Mouse (Mus musculus): ENCODE data around the gene Gpr12. TPM values are rescaled to one million over a fixed set of nuclear protein-coding genes. Genes with fewer than 3 reads are reported as not detected.
"Not testable (repeated sequence)": the region's sequence is repeated elsewhere in the genome, so short reads cannot be mapped to it uniquely, and the experiment has no call there.

The Gpr12 gene
- total RNA-seq, 2 experiments from 2014 or later: not detected

- intact Hi-C loops (cut with DNase I): no loop called here
- DNase-seq: no peak
These were observed 5.9 kb upstream of the Gpr12 start for GRCm38 (mm10) chr5:146590987-146591386.

GRCm38 (mm10) chr5:146586357-146587070, 1.5 kb upstream of the Gpr12 start:
- intact Hi-C loops (cut with DNase I): no loop called here
- DNase-seq: no peak

GRCm38 (mm10) chr5:146585307-146585651, 240 bp upstream of the Gpr12 start:
- no peak for DNase-seq
- intact Hi-C loops (cut with DNase I): no loop called here

- intact Hi-C loops (cut with DNase I): no loop called here
- no peak for DNase-seq
These were observed 922 bp downstream of the Gpr12 start for GRCm38 (mm10) chr5:146584156-146584477.

- intact Hi-C loops (cut with DNase I): no loop called here
- no peak for DNase-seq
These were observed 8.4 kb downstream of the Gpr12 start for GRCm38 (mm10) chr5:146576668-146577067.

- intact Hi-C loops (cut with DNase I): loop anchor here (5.0 kb wide), 1 partner anchor 425 kb away; no protein-coding TSS in a partner anchor
- not testable (repeated sequence) for DNase-seq
These were observed 12.3 kb downstream of the Gpr12 start for GRCm38 (mm10) chr5:146572735-146573042.

- intact Hi-C loops (cut with DNase I): loop anchor here (5.0 kb wide), 1 partner anchor 425 kb away; no protein-coding TSS in a partner anchor
- DNase-seq: peak; percentile 71 to 73
These were observed 13.0 kb downstream of the Gpr12 start for GRCm38 (mm10) chr5:146571830-146572734.

GRCm38 (mm10) chr5:146570179-146570578, 14.9 kb downstream of the Gpr12 start:
- DNase-seq: not testable (repeated sequence)
- intact Hi-C loops (cut with DNase I): loop anchor here (5.0 kb wide), 1 partner anchor 423 kb away; no protein-coding TSS in a partner anchor

GRCm38 (mm10) chr5:146567054-146567453, 18.0 kb downstream of the Gpr12 start:
- DNase-seq: peak in 1 of 2 experiments; percentile 5
- intact Hi-C loops (cut with DNase I): no loop called here

- intact Hi-C loops (cut with DNase I): no loop called here
- no peak for DNase-seq
These were observed 20.8 kb downstream of the Gpr12 start for GRCm38 (mm10) chr5:146564259-146564658.

GRCm38 (mm10) chr5:146555836-146556235, 29.2 kb downstream of the Gpr12 start, which contains the start of gene Gm3415:
Gm3415 (plus strand) TSS chr5:146556136.
- DNase-seq; intact Hi-C loops (cut with DNase I): not testable (repeated sequence)

GRCm38 (mm10) chr5:146537347-146537746, 47.7 kb downstream of the Gpr12 start, which contains the start of gene Gm3409:
Gm3409 (plus strand) TSS chr5:146537647.
- DNase-seq; intact Hi-C loops (cut with DNase I): not testable (repeated sequence)

Other genes starting within 250 kb of the Gpr12 start
- under 1 TPM; 0.50 to 0.53 TPM for gene Wasf3, start 200.3 kb downstream of the Gpr12 start, total RNA-seq (2021)
- not detected for gene Gm6408, start 103.3 kb downstream of the Gpr12 start, total RNA-seq (2021)
- not detected for gene Gm6370, start 93.9 kb downstream of the Gpr12 start, total RNA-seq (2021)
- not detected for gene 4930449I24Rik, start 82.8 kb downstream of the Gpr12 start, total RNA-seq (2021)
- gene Gm3402, start 71.1 kb downstream of the Gpr12 start, total RNA-seq (2021): not detected
- gene Gm3404, start 59.4 kb downstream of the Gpr12 start, total RNA-seq (2021): not detected
- not detected for gene Gm3409, start 47.6 kb downstream of the Gpr12 start, total RNA-seq (2021)
- gene Gm3415, start 29.1 kb downstream of the Gpr12 start, total RNA-seq (2021): not detected
- 10 to 100 TPM; 17.4 to 20.5 TPM for gene Usp12, start 209.8 kb upstream of the Gpr12 start, total RNA-seq (2021)
- 100 to 1,000 TPM; 157 to 159 TPM for gene Rpl21, start 247.7 kb upstream of the Gpr12 start, total RNA-seq (2021)